23 mouse cellular contexts compared by ENCODE assay signal in genomic region chr1:190667821-190668220, GRCm38 (mm10).
"Had no signal": no experiment of that assay in that cellular context is flagged by ENCODE, and none has a peak within 500 bp of the region (broad histone marks: within the 10 kb centered on the region; RNA-seq: fewer than 3 reads in every experiment).

No protein-coding gene starts in this region.

- H3K4me3 ChIP-seq: liver, embryonic 13.5 days; liver, embryonic 15.5 days; lung, embryonic 15.5 days; megakaryocyte, embryonic 14.5 days; midbrain, embryonic 13.5 days; midbrain, embryonic 15.5 days; myocyte; neural tube, embryonic 13.5 days; neural tube, embryonic 15.5 days; stomach, embryonic 15.5 days had no signal

- H3K4me1 ChIP-seq: liver, embryonic 13.5 days; liver, embryonic 15.5 days; lung, embryonic 15.5 days; megakaryocyte, embryonic 14.5 days; midbrain, embryonic 15.5 days had no signal

- H3K27ac ChIP-seq: liver, embryonic 13.5 days; liver, embryonic 15.5 days; lung, embryonic 15.5 days; macrophage; midbrain, embryonic 13.5 days; midbrain, embryonic 15.5 days; neural tube, embryonic 13.5 days; neural tube, embryonic 15.5 days; stomach, embryonic 15.5 days; stomach, postnatal 0 days had no signal

- H3K36me3 ChIP-seq: liver, embryonic 13.5 days; liver, embryonic 15.5 days; lung, embryonic 15.5 days; midbrain, embryonic 13.5 days; midbrain, embryonic 15.5 days; neural tube, embryonic 13.5 days; neural tube, embryonic 15.5 days; stomach, embryonic 15.5 days had no signal

- H3K9me3 ChIP-seq: liver, embryonic 13.5 days; liver, embryonic 15.5 days; lung, embryonic 15.5 days; megakaryocyte, embryonic 14.5 days; midbrain, embryonic 13.5 days; midbrain, embryonic 15.5 days; neural tube, embryonic 13.5 days; neural tube, embryonic 15.5 days; stomach, embryonic 15.5 days had no signal

- DNase-seq: liver, embryonic 13.5 days; liver, postnatal 0 days; lung, adult 2 months; lung, postnatal 14 days; lung, postnatal 36 days; retina, postnatal 1 day; right cerebral cortex, adult 18-20 months; right cerebral cortex, postnatal 25 days; thymus, adult 2 months; thymus, postnatal 25 days; thymus, postnatal 4 days had no signal

- H3K27me3 ChIP-seq: liver, embryonic 13.5 days; liver, embryonic 15.5 days; lung, embryonic 15.5 days; megakaryocyte, embryonic 14.5 days; midbrain, embryonic 13.5 days; midbrain, embryonic 15.5 days; neural tube, embryonic 13.5 days; neural tube, embryonic 15.5 days; stomach, embryonic 15.5 days had no signal

- ATAC-seq: liver, postnatal 0 days; lung, postnatal 0 days; midbrain, embryonic 13.5 days; midbrain, embryonic 15.5 days had no signal
